Mouse (Mus musculus): ENCODE measurements around the gene Has3. TPM values are rescaled to one million over a fixed set of nuclear protein-coding genes. Genes with fewer than 3 reads are reported as not detected.

Has3 gene
- polyA plus RNA-seq, 1 experiment, result 2.0 TPM

GRCm38 (mm10) chr8:106838803-106839202 is 31.2 kb upstream of the Has3 start:
- Histone ChIP-seq H3K36me3 (ENCODE audit: control insufficient read depth, insufficient read depth, low read length) (no peaks in the 10 kb centered on the region), H3K27ac (ENCODE audit: control insufficient read depth, insufficient read depth, low read length) (no peak overlapping the region), H3K4me1 (replicated peaks; ENCODE audit: control insufficient read depth, insufficient read depth, low read length) (no peaks in the 10 kb centered on the region), H3K4me3 (ENCODE audit: control insufficient read depth, insufficient read depth, low read length) (no peak overlapping the region), H3K27me3 (ENCODE audit: control insufficient read depth, insufficient read depth, low read length) (no peaks in the 10 kb centered on the region; the same call in 1 of the 2 replicates)
- no peak for TF ChIP-seq POLR2A (IDR thresholded peaks at IDR 0.05; ENCODE audit: control insufficient read depth, extremely low read depth, insufficient read depth, low read length, poor library complexity)
- TF ChIP-seq CTCF (IDR thresholded peaks at IDR 0.05; ENCODE audit: borderline replicate concordance, control insufficient read depth, extremely low read depth, insufficient read depth, low read length, poor library complexity), result no peak
- DNase-seq, result no peak
- 95% methylated on average over 6 of the region's 6 CpGs for WGBS

- no peaks in the 10 kb centered on the region for H3K4me1 ChIP-seq (replicated peaks; ENCODE audit: control insufficient read depth, insufficient read depth, low read length)
- H3K27me3 ChIP-seq (ENCODE audit: control insufficient read depth, insufficient read depth, low read length), result no peaks in the 10 kb centered on the region; the same call in 1 of the 2 replicates
- WGBS, result 78% methylated on average over 11 of the region's 11 CpGs
- H3K27ac ChIP-seq (ENCODE audit: control insufficient read depth, insufficient read depth, low read length), result no peak overlapping the region
- no peaks in the 10 kb centered on the region for H3K36me3 ChIP-seq (ENCODE audit: control insufficient read depth, insufficient read depth, low read length)
- H3K4me3 ChIP-seq (ENCODE audit: control insufficient read depth, insufficient read depth, low read length), result no peak overlapping the region
- no peak for TF ChIP-seq CTCF (IDR thresholded peaks at IDR 0.05; ENCODE audit: borderline replicate concordance, control insufficient read depth, extremely low read depth, insufficient read depth, low read length, poor library complexity)
- TF ChIP-seq POLR2A (IDR thresholded peaks at IDR 0.05; ENCODE audit: control insufficient read depth, extremely low read depth, insufficient read depth, low read length, poor library complexity), result no peak
- DNase-seq, result no peak
Observed at GRCm38 (mm10) chr8:106839209-106840001, 30.6 kb upstream of the Has3 start.

DNA sequence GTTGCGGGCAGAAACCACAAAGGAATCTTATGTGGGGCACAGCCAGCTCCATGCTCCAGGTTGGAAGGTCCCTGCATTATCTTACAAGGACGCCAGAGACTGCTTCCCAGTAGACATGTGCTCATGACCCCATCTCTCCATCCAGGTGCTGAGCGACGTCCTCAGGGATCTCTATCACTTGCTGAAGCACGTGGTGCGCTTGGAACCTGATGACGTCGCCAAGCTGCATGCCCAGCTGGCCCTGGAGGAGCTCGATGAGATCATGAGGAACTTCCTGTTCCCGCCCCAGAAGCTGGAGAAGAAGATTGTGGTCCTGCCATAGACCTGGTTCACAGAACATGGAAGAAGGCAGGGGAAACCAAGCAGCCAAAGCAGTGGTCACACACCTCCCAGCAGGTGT is 20.0 kb upstream of the Has3 start:
- DNase-seq, result no peak
- Histone ChIP-seq H3K4me3 (ENCODE audit: control insufficient read depth, insufficient read depth, low read length) (no peak overlapping the region), H3K36me3 (ENCODE audit: control insufficient read depth, insufficient read depth, low read length) (no peaks in the 10 kb centered on the region), H3K27ac (ENCODE audit: control insufficient read depth, insufficient read depth, low read length) (no peak overlapping the region), H3K27me3 (ENCODE audit: control insufficient read depth, insufficient read depth, low read length) (no peaks in the 10 kb centered on the region), H3K4me1 (replicated peaks; ENCODE audit: control insufficient read depth, insufficient read depth, low read length) (no peaks in the 10 kb centered on the region)
- WGBS, result 84% methylated on average over 10 of the region's 10 CpGs
- TF ChIP-seq CTCF (IDR thresholded peaks at IDR 0.05; ENCODE audit: borderline replicate concordance, control insufficient read depth, extremely low read depth, insufficient read depth, low read length, poor library complexity) (no peak), POLR2A (IDR thresholded peaks at IDR 0.05; ENCODE audit: control insufficient read depth, extremely low read depth, insufficient read depth, low read length, poor library complexity) (no peak)

GRCm38 (mm10) chr8:106854534-106855241 is 15.4 kb upstream of the Has3 start:
- DNase-seq, result no peak
- H3K27ac ChIP-seq (ENCODE audit: control insufficient read depth, insufficient read depth, low read length), result no peak overlapping the region
- 88% methylated on average over 8 of the region's 8 CpGs for WGBS
- H3K4me1 ChIP-seq (replicated peaks; ENCODE audit: control insufficient read depth, insufficient read depth, low read length), result no peaks in the 10 kb centered on the region
- no peaks in the 10 kb centered on the region for H3K27me3 ChIP-seq (ENCODE audit: control insufficient read depth, insufficient read depth, low read length)
- TF ChIP-seq CTCF (IDR thresholded peaks at IDR 0.05; ENCODE audit: borderline replicate concordance, control insufficient read depth, extremely low read depth, insufficient read depth, low read length, poor library complexity) (no peak), POLR2A (IDR thresholded peaks at IDR 0.05; ENCODE audit: control insufficient read depth, extremely low read depth, insufficient read depth, low read length, poor library complexity) (no peak)
- H3K36me3 ChIP-seq (ENCODE audit: control insufficient read depth, insufficient read depth, low read length), result no peaks in the 10 kb centered on the region
- no peak overlapping the region for H3K4me3 ChIP-seq (ENCODE audit: control insufficient read depth, insufficient read depth, low read length)

DNA sequence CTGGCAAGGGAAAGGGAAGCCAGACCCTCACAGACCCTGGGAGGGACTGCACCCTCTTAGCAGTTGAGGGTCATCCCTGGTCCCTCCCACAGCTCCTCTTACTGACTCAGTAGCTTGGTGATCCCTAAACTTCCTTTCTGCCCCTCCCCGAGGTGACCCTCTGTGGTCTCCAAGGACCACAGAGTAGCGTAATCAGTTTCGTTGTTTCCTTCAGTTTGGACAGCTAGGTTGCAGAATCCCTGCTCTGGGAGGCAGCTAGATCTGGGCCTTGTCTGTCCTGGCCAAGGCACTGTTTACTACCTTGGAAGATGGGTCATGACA is 14.8 kb upstream of the Has3 start:
- no peak overlapping the region for H3K27ac ChIP-seq (ENCODE audit: control insufficient read depth, insufficient read depth, low read length)
- H3K27me3 ChIP-seq (ENCODE audit: control insufficient read depth, insufficient read depth, low read length), result no peaks in the 10 kb centered on the region
- no peaks in the 10 kb centered on the region for H3K36me3 ChIP-seq (ENCODE audit: control insufficient read depth, insufficient read depth, low read length)
- no peak overlapping the region for H3K4me3 ChIP-seq (ENCODE audit: control insufficient read depth, insufficient read depth, low read length)
- H3K4me1 ChIP-seq (replicated peaks; ENCODE audit: control insufficient read depth, insufficient read depth, low read length), result no peaks in the 10 kb centered on the region
- no peak for DNase-seq
- 77% methylated on average over 3 of the region's 3 CpGs for WGBS
- TF ChIP-seq CTCF (IDR thresholded peaks at IDR 0.05; ENCODE audit: borderline replicate concordance, control insufficient read depth, extremely low read depth, insufficient read depth, low read length, poor library complexity), result no peak

GRCm38 (mm10) chr8:106862845-106863244 is 7.2 kb upstream of the Has3 start:
- DNase-seq, result no peak
- 77% methylated on average over 10 of the region's 10 CpGs for WGBS
- Histone ChIP-seq H3K27ac (ENCODE audit: control insufficient read depth, insufficient read depth, low read length) (no peak overlapping the region), H3K4me1 (replicated peaks; ENCODE audit: control insufficient read depth, insufficient read depth, low read length) (no peaks in the 10 kb centered on the region), H3K27me3 (ENCODE audit: control insufficient read depth, insufficient read depth, low read length) (no peaks in the 10 kb centered on the region), H3K4me3 (ENCODE audit: control insufficient read depth, insufficient read depth, low read length) (no peak overlapping the region), H3K36me3 (ENCODE audit: control insufficient read depth, insufficient read depth, low read length) (no peaks in the 10 kb centered on the region)
- TF ChIP-seq CTCF (IDR thresholded peaks at IDR 0.05; ENCODE audit: borderline replicate concordance, control insufficient read depth, extremely low read depth, insufficient read depth, low read length, poor library complexity), result no peak
- no peak for TF ChIP-seq POLR2A (IDR thresholded peaks at IDR 0.05; ENCODE audit: control insufficient read depth, extremely low read depth, insufficient read depth, low read length, poor library complexity)

Measured in thymus, adult 2 months (tissue).